Mouse (Mus musculus): ENCODE measurements at regions not wholly inside any gene's neighbourhood (a gene's known extent, or its start where the extent isn't known, plus 50 kb on each side); places are given as distances from the start of the nearest gene placed in this dataset.

DNA sequence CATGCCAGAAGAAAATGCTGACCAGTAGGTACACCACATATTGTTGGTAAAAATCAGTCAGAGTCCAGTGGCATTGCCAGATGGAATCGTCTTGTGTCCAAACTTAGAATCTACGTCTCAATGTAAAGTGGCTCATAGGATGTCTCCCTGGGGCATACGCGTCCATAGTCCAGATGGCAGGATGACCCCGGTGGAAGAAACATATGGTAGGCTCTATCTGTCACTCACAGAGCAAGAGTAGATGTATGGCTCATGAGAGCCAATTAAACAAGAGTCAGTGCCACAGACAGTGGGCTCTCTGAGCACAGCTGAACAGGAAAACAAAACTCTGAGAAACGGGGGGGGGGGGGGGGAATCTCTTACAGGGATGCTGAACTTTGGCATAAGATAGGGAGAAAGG is 187.3 kb downstream of the Enc1 start:
- TF ChIP-seq POLR2A (IDR thresholded peaks at IDR 0.05; ENCODE audit: low read depth, low read length) (no peak), CTCF (IDR thresholded peaks at IDR 0.05; ENCODE audit: borderline replicate concordance, insufficient read depth, low read length) (no peak)
